Mouse (Mus musculus) lung, postnatal 0 days (tissue): ENCODE measurements around the gene Ndrg2.

Source experiments
- CTCF ChIP-seq: IDR thresholded peaks from 2 replicates; pipeline ENCODE4 v1.5.1; 2016; ENCODE audit warnings: antibody characterized with exemption, mild to moderate bottlenecking
- EP300 ChIP-seq: IDR thresholded peaks from 2 replicates; pipeline ENCODE4 v1.6.1; 2016; ENCODE audit warnings: antibody characterized with exemption, mild to moderate bottlenecking, control low read depth

DNA sequence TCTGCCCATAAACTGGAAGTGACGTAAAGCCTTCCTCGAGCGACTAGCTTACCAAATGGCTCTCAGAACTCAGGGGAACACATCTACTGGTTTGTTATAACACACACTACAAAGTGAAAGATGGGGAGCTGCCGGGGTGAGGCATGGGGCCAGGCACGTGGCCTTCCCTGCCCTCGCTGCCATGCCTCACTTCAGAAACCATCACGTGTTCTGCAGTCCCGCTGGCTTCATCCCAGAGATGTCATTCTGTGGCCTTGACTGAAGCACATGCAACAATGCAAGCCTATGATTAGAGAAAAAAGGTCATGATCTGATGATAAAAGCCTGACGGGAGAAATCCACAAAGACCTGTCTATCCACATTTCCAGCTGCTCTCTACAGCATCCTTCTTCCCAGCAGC, 42.2 kb downstream of the Ndrg2 start:
- TF ChIP-seq CTCF, result no peak
- TF ChIP-seq EP300, result no peak
